Mouse (Mus musculus) lung, embryonic 16.5 days (tissue): ENCODE data around the gene Samd4b. TPM values are rescaled to one million over a fixed set of nuclear protein-coding genes. Genes with fewer than 3 reads are reported as not detected.
A peak's percentile ranks its signal among the peaks of the same experiment; 100 is the strongest.
"Not testable (repeated sequence)": the region's sequence is repeated elsewhere in the genome, so short reads cannot be mapped to it uniquely, and the experiment has no call there.

Experiments
- ATAC-seq: fragments of 200-750 bp; cut with Nextera tagmentation; 2 replicates; pipeline ENCODE4 v1.8.0; 2017; ENCODE audit warnings: low read depth, mild to moderate bottlenecking, moderate library complexity
- H3K27ac ChIP-seq: fragments of 300-500 bp; sonication (generic); 2 replicates; pipeline ENCODE4 v1.5.1; 2014; ENCODE audit warnings: mild to moderate bottlenecking, control low read depth, low read length
- H3K27me3 ChIP-seq: fragments of 300-500 bp; sonication (generic); 2 replicates; pipeline ENCODE4 v1.6.1; 2014; ENCODE audit warnings: low read depth, low read length, mixed read lengths; ENCODE audit not compliant: control insufficient read depth, insufficient read depth
- H3K36me3 ChIP-seq: fragments of 300-500 bp; sonication (generic); 2 replicates; pipeline ENCODE4 v1.6.1; 2014; ENCODE audit warnings: low read length; ENCODE audit not compliant: control insufficient read depth, insufficient read depth
- H3K4me1 ChIP-seq: fragments of 300-500 bp; sonication (generic); replicated peaks from 2 replicates; pipeline ENCODE4 v1.6.1; 2014; ENCODE audit warnings: low read length, mixed read lengths; ENCODE audit not compliant: control insufficient read depth, insufficient read depth
- H3K4me2 ChIP-seq: fragments of 300-500 bp; sonication (generic); 2 replicates; pipeline ENCODE4 v1.6.1; 2014; ENCODE audit warnings: low read depth, low read length, control low read depth
- H3K4me3 ChIP-seq: fragments of 300-500 bp; sonication (generic); 2 replicates; pipeline ENCODE4 v1.5.1; 2014; ENCODE audit warnings: mild to moderate bottlenecking, low read length, control low read depth
- H3K9ac ChIP-seq: fragments of 300-500 bp; sonication (generic); 2 replicates; pipeline ENCODE4 v1.6.1; 2014; ENCODE audit warnings: low read length, control low read depth
- H3K9me3 ChIP-seq: fragments of 300-500 bp; sonication (generic); 2 replicates; pipeline ENCODE4 v1.6.1; 2016; ENCODE audit warnings: low read length; ENCODE audit not compliant: control insufficient read depth
- WGBS: fragments of 180-500 bp; shearing (Covaris S2); extraction: QIAGEN DNeasy Blood & Tissue Kit; methylation state at CpG from one replicate; pipeline ENCODE4 v1.1.7; 2014; 5-methylcytosine and 5-hydroxymethylcytosine counted together
- polyA plus RNA-seq: library from polyadenylated mRNA; unstranded; fragments of >200 nt; fragmentation: Nextera tagmentation; extraction: Ambion mirVana; gene quantifications from 2 replicates; pipeline ENCODE4 v1.2.1, GENCODE M21; 2015

Gene Samd4b
- polyA plus RNA-seq, 1 experiment from 2014 or later: 15.1 TPM

DNA sequence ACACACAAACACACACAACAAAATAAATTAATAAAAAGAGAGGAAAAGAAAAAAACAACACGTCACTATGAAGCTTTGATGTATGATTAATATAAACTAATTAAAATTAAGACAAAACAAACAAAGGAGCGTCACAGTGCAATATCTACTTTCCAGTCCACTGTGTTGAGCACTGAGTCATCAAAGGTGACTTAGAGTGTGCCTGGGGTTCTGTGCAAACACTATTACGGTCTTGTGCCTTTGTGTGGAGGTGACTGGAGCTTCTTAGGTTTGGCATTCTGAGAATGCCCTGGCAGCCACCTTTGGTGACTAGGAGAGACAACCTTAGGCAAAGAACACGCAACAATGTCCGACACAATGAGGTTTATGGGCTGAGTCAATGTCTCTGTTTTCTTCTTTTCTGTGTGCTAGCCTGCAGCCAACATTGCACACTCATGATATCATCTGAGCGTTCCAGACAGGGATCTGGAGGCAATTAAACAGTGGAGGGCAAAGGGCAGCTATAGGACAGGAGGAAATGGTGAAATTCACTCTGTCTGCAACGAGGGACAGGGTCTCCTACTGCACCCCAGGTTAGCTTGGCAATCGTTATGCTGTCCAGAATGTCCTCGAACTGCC lies 21.3 kb upstream of the Samd4b start:
- Histone ChIP-seq H3K4me2 (no peak overlapping the region), H3K9ac (no peak overlapping the region), H3K9me3 (no peaks in the 10 kb centered on the region), H3K36me3 (no peaks in the 10 kb centered on the region), H3K4me3 (no peak overlapping the region), H3K27me3 (no peaks in the 10 kb centered on the region), H3K4me1 (no peaks in the 10 kb centered on the region), H3K27ac (no peak overlapping the region)
- ATAC-seq: no peak
- WGBS: 43% methylated on average over 9 of the region's 9 CpGs

DNA sequence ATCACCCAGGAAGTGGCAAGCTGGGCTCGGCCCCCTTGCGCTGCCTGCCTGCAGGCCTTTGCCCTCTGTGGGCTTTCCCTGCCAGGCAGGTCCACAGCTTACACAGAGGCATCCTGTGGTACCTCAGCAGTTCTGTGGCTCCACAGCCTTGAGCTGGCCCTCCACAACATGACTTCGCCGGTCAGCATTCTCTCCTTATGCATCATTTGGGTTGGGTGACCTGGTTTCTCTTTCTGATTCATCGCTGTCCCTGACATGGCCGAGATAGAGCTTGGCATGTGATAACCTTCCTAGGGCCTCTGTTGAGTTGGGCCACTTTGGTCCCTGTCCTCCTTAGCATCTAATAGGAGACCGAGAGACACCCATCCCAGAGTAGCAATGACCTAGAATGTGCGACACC lies 8.0 kb upstream of the Samd4b start:
- no peak overlapping the region for H3K4me3 ChIP-seq
- ATAC-seq: no peak
- 90% methylated on average over 8 of the region's 8 CpGs for WGBS
- H3K4me2 ChIP-seq: no peak overlapping the region
- no peaks in the 10 kb centered on the region for H3K4me1 ChIP-seq
- H3K27ac ChIP-seq: no peak overlapping the region
- H3K27me3 ChIP-seq: no peaks in the 10 kb centered on the region
- no peaks in the 10 kb centered on the region for H3K36me3 ChIP-seq
- no peak overlapping the region for H3K9ac ChIP-seq
- H3K9me3 ChIP-seq: no peaks in the 10 kb centered on the region

GRCm38 (mm10) chr7:28603788-28604187 lies 5.8 kb upstream of the Samd4b start:
- not testable (repeated sequence) for ATAC-seq, H3K27ac ChIP-seq, H3K4me2 ChIP-seq, H3K9me3 ChIP-seq, H3K4me3 ChIP-seq, H3K27me3 ChIP-seq, H3K36me3 ChIP-seq, H3K4me1 ChIP-seq, H3K9ac ChIP-seq
- WGBS: 79% methylated on average over 2 of the region's 2 CpGs

DNA sequence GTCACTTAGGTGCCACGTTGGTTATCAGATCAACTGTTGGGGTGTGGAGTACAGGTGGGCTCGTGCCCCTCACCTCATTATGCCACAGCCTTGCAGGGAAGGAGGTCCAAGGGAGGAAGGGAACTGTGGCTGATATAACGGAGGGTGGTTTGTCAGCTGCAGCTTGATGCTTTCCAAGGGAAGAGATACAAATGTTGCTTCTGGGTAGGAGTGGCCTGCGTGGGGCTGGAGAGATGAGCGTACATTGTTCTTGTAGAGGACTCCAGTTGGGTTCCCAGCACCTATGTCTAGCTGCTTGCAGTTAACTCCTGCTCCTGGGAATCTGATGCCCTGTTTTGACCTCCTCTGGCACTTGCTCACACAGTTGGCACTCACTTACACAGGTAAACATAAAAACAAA lies 5.2 kb upstream of the Samd4b start:
- no peaks in the 10 kb centered on the region for H3K9me3 ChIP-seq
- no peak overlapping the region for H3K4me2 ChIP-seq
- H3K27me3 ChIP-seq: no peaks in the 10 kb centered on the region
- 0 out of 2 replicates have a peak, but pooled peaks cover 3% of the 10 kb centered on the region for H3K4me1 ChIP-seq
- no peak for ATAC-seq
- 80% methylated on average over 5 of the region's 5 CpGs for WGBS
- no peak overlapping the region for H3K4me3 ChIP-seq
- no peak overlapping the region for H3K27ac ChIP-seq
- H3K36me3 ChIP-seq: no peaks in the 10 kb centered on the region
- H3K9ac ChIP-seq: no peak overlapping the region

DNA sequence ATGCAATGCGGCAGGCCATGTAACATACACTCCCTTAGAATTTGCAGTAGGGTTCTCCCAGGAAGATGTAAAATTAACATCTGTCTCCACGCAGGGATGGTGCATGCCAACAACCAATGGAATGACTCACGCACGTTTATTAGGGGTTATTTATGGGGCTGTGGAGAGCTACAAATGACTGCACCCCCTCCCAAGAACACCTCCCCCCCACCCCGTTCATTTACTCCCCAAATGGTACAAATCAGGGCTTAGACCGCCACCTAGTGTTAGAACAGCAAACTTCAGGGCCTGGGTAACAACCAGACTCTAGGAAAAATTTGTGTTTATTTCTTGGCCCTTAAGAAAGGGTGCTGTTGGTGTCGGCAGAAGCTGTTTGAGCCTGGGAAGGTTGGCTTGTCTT lies 3.7 kb upstream of the Samd4b start:
- Histone ChIP-seq H3K4me2 (no peak overlapping the region), H3K27me3 (no peaks in the 10 kb centered on the region), H3K9me3 (no peaks in the 10 kb centered on the region), H3K27ac (no peak overlapping the region), H3K4me1 (peaks cover 7% of the 10 kb centered on the region), H3K4me3 (no peak overlapping the region), H3K36me3 (no peaks in the 10 kb centered on the region), H3K9ac (no peak overlapping the region)
- no peak for ATAC-seq
- 19% methylated on average over 7 of the region's 7 CpGs for WGBS

- Histone ChIP-seq H3K4me2 (no peak overlapping the region), H3K4me1 (peaks cover 13% of the 10 kb centered on the region), H3K4me3 (no peak overlapping the region), H3K27me3 (no peaks in the 10 kb centered on the region), H3K9ac (no peak overlapping the region), H3K27ac (no peak overlapping the region), H3K9me3 (no peaks in the 10 kb centered on the region), H3K36me3 (no peaks in the 10 kb centered on the region)
- no peak for ATAC-seq
- WGBS: 7% methylated on average over 11 of the region's 11 CpGs
Observed at GRCm38 (mm10) chr7:28601029-28601428, 3.1 kb upstream of the Samd4b start.

- H3K27me3 ChIP-seq: no peaks in the 10 kb centered on the region
- no peak overlapping the region for H3K4me3 ChIP-seq
- H3K36me3 ChIP-seq: peaks cover 2% of the 10 kb centered on the region; the same call in 1 of the 2 replicates
- no peaks in the 10 kb centered on the region for H3K9me3 ChIP-seq
- no peak overlapping the region for H3K4me2 ChIP-seq
- no peak overlapping the region for H3K27ac ChIP-seq
- no peak for ATAC-seq
- 73% methylated on average over 2 of the region's 2 CpGs for WGBS
- peaks cover 30% of the 10 kb centered on the region for H3K4me1 ChIP-seq
- no peak overlapping the region for H3K9ac ChIP-seq
Observed at GRCm38 (mm10) chr7:28598951-28599350, 1.0 kb upstream of the Samd4b start.

- Histone ChIP-seq H3K4me1 (peaks cover 47% of the 10 kb centered on the region), H3K36me3 (peaks cover 2% of the 10 kb centered on the region; the same call in 1 of the 2 replicates), H3K9ac (peak overlapping the region; percentile 81), H3K9me3 (no peaks in the 10 kb centered on the region), H3K27ac (peak overlapping the region; percentile 75), H3K27me3 (no peaks in the 10 kb centered on the region), H3K4me2 (peak overlapping the region; percentile 78), H3K4me3 (peak overlapping the region; percentile 58)
- WGBS: under 1% methylated on average over 9 of the region's 9 CpGs
- ATAC-seq: no peak
Observed at GRCm38 (mm10) chr7:28597277-28597570, 720 bp downstream of the Samd4b start.

DNA sequence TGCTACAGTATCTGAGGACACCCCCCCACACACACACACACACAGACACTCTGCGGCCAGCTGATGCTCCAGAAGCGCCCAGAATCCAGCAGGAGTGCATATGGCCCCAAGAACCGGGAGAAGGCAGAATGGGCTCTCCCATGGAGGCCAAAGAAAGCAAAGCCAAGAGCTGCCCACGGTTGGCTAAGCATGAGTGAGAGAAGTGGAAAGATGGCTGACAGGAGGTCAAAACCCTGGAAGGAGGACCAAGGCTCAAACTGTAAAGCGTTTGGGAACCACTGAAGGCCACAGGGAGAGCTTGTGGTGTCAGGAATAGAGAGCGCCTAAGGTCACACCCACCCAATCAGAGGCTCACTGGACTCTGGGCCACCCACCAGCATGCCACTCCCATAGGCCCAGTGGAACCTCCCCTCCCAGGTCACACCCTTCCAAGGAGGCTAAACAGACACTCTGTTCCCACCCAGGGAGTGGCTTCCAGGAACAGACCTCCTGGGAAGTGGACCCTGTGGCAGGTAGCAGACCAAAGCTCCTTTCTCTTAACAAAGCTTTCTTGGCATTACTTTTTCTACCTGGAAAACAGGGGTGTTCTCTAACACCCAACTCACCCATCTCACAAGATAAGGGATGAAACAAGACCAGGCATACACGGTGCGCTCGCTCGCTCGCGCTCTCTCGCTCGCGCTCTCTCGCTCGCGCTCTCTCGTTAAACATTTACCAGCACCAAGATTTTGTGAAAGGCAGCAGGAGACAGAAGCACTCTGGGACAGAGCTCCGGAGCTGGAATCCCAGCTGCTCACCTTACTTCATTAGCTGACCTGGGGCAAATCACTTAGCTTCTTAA lies 1.3 kb downstream of the Samd4b start:
- Histone ChIP-seq H3K4me1 (peaks cover 53% of the 10 kb centered on the region), H3K36me3 (peaks cover 2% of the 10 kb centered on the region; the same call in 1 of the 2 replicates), H3K9ac (peak overlapping the region; percentile 81), H3K4me2 (peak overlapping the region; percentile 78), H3K27ac (peak overlapping the region; percentile 75), H3K4me3 (peak overlapping the region; percentile 58), H3K27me3 (no peaks in the 10 kb centered on the region), H3K9me3 (no peaks in the 10 kb centered on the region)
- peak; percentile 62 for ATAC-seq
- 27% methylated on average over 20 of the region's 20 CpGs for WGBS
